Mouse (Mus musculus) hindbrain, embryonic 16.5 days (tissue): ENCODE results near the gene Akr1b10. TPM values are rescaled to one million over a fixed set of nuclear protein-coding genes. Genes with fewer than 3 reads are reported as not detected.
A peak's percentile ranks its signal among the peaks of the same experiment; 100 is the strongest.
"Not testable (repeated sequence)": the region's sequence is repeated elsewhere in the genome, so short reads cannot be mapped to it uniquely, and the experiment has no call there.

Experiments
- ATAC-seq: fragments of 200-750 bp; cut with Nextera tagmentation; 2 replicates; pipeline ENCODE4 v1.8.0; 2017; ENCODE audit warnings: moderate TSS enrichment, moderate library complexity
- H3K27ac ChIP-seq: fragments of 300-500 bp; sonication (generic); 2 replicates; pipeline ENCODE4 v1.5.1; 2014; ENCODE audit warnings: low read depth, mild to moderate bottlenecking, control low read depth, low read length, moderate library complexity
- H3K27me3 ChIP-seq: fragments of 300-500 bp; sonication (generic); replicated peaks from 2 replicates; pipeline ENCODE4 v1.6.1; 2014; ENCODE audit warnings: low read length; ENCODE audit not compliant: control insufficient read depth, insufficient read depth
- H3K36me3 ChIP-seq: fragments of 300-500 bp; sonication (generic); 2 replicates; pipeline ENCODE4 v1.6.1; 2014; ENCODE audit warnings: mild to moderate bottlenecking, low read length, moderate library complexity, mixed read lengths; ENCODE audit not compliant: control insufficient read depth, insufficient read depth
- H3K4me1 ChIP-seq: fragments of 300-500 bp; sonication (generic); 2 replicates; pipeline ENCODE4 v1.6.1; 2014; ENCODE audit warnings: low read depth, low read length; ENCODE audit not compliant: control insufficient read depth, insufficient read depth
- H3K4me2 ChIP-seq: fragments of 300-500 bp; sonication (generic); 2 replicates; pipeline ENCODE4 v1.6.1; 2014; ENCODE audit warnings: mild to moderate bottlenecking, low read length, control low read depth, moderate library complexity
- H3K4me3 ChIP-seq: fragments of 300-500 bp; sonication (generic); 2 replicates; pipeline ENCODE4 v1.5.1; 2014; ENCODE audit warnings: mild to moderate bottlenecking, low read length, control low read depth, moderate library complexity
- H3K9ac ChIP-seq: fragments of 300-500 bp; sonication (generic); 2 replicates; pipeline ENCODE4 v1.6.1; 2014; ENCODE audit warnings: low read depth, mild to moderate bottlenecking, control low read depth, low read length, moderate library complexity
- H3K9me3 ChIP-seq: fragments of 300-500 bp; sonication (generic); 2 replicates; pipeline ENCODE4 v1.6.1; 2014; ENCODE audit warnings: mild to moderate bottlenecking, low read length, moderate library complexity; ENCODE audit not compliant: control insufficient read depth
- WGBS: fragments of 180-500 bp; shearing (Covaris S2); extraction: QIAGEN DNeasy Blood & Tissue Kit; methylation state at CpG from one replicate; pipeline ENCODE4 v1.1.7; 2014; 5-methylcytosine and 5-hydroxymethylcytosine counted together
- polyA plus RNA-seq: library from polyadenylated mRNA; unstranded; fragments of >200 nt; fragmentation: Nextera tagmentation; extraction: Ambion mirVana; gene quantifications from 2 replicates; pipeline ENCODE4 v1.2.1, GENCODE M21; 2015

Gene Akr1b10
- polyA plus RNA-seq, 1 experiment from 2014 or later: 18.6 TPM

DNA sequence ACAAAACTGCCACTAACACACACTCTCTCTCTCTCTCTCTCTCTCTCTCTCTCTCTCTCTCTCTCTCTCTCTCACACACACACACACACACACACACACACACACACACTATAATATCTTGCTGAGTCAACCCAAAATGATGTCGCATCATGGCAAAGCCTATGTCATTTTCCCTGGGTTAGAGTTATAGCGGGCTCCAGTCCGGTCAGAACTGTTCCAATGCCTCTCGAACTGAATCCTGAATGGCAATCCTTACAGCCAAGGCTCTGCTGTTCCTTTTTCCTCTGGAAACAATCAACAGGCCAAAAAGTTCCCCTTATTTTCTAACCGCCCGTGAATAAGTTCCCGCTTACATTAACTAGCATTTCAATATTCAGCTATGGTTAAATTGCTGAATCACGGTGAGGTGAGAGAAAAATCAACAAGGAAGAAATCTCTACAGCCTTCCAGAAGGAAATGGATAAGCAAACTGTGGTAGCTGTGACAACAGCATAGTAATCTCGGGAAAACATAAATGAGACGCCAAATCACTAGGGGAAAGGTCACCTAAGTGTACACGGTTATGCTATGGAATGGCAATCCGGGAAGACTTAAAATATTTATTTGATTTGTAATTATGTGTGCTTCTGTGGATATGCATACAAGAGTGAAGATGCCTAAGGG lies 33.9 kb upstream of the Akr1b10 start:
- Histone ChIP-seq H3K4me3 (no peak overlapping the region), H3K27me3 (no peaks in the 10 kb centered on the region), H3K4me1 (peaks cover 2% of the 10 kb centered on the region; the same call in 1 of the 2 replicates), H3K27ac (no peak overlapping the region), H3K36me3 (no peaks in the 10 kb centered on the region), H3K9me3 (no peaks in the 10 kb centered on the region), H3K4me2 (no peak overlapping the region), H3K9ac (no peak overlapping the region)
- ATAC-seq: no peak
- WGBS: 82% methylated on average over 12 of the region's 12 CpGs

DNA sequence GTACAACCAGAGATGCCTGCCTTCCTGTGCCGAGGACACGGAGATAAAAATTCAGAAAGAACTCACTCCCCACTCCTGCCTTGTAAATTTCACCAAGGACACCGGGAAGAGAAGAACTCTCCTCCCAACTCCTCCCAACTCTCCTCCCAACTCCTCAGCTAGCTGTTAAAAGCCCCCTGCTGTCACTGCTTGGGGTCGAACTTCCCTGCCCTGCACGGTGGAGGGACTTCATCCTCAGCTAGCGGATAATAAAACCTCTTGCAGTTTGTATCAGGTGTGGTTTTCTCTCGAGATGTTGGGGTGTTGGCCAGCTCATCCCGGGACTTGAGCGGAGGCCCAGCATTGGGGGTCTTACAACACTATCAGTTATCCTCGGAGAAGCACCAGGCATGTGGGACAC lies 32.5 kb upstream of the Akr1b10 start:
- not testable (repeated sequence) for H3K27me3 ChIP-seq, H3K4me1 ChIP-seq, H3K4me3 ChIP-seq, H3K4me2 ChIP-seq, H3K9me3 ChIP-seq, H3K36me3 ChIP-seq, H3K27ac ChIP-seq, H3K9ac ChIP-seq, ATAC-seq
- WGBS: 45% methylated on average over 9 of the region's 10 CpGs

DNA sequence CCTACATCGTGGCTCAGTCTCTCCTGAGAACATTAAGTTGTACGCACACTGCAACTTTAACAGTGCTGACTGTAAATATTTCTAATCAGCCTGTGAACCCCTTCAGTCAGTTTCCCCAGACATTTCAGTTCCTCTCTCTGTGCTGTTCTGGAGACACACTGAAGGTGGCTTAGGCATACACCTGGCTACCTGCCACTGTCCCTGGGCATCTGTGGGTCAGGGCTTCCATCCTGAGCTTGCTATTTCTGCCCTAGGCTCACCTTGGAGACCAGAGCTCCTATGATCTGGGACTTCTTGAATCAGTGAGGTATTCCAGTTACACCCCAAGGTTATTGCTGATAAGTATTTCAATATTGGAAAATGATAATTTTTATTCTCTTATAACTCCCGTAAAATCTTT lies 31.6 kb upstream of the Akr1b10 start:
- H3K9ac ChIP-seq: no peak overlapping the region
- no peak overlapping the region for H3K27ac ChIP-seq
- ATAC-seq: no peak
- no peak overlapping the region for H3K4me3 ChIP-seq
- H3K36me3 ChIP-seq: no peaks in the 10 kb centered on the region
- H3K9me3 ChIP-seq: no peaks in the 10 kb centered on the region
- H3K4me2 ChIP-seq: no peak overlapping the region
- 0 out of 2 replicates have a peak, but pooled peaks cover 2% of the 10 kb centered on the region for H3K4me1 ChIP-seq
- WGBS: 91% methylated on average over 3 of the region's 3 CpGs
- no peaks in the 10 kb centered on the region for H3K27me3 ChIP-seq

DNA sequence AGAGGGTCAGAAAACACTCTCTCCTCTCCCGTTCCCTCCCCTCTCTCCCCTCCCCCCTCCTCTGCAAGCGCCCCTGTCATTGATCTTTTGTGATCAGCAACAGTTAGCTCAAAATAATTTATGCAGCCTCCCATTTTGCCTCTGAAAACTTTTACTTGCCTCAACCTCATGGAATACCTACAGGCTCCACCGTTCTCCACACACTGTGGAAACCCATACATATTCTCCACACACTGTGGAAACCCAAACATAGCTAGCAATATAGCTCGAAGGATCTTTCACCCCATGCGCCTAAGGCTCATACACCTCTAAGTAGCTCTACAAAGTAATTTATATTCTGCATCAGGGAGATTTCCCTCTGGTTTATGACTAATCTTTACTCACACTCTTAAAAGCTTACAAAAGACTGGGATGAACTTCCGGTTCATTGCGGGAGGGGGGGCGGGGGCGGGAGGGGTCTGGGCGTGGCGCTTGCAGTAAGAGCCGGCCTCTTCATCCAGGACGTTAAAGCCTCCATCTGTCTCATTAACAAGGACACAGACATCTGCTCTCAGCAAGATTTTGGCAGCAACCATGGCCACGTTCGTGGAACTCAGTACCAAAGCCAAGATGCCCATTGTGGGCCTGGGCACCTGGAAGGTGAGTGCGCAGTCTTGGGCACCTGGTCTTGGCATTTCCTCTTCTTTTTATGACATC lies 30.2 kb upstream of the Akr1b10 start, which contains the start of gene Akr1b8:
TSS of gene Akr1b8 (plus strand) at position 462 of the 696 bp plus-strand sequence.
- H3K4me1 ChIP-seq: 0 out of 2 replicates have a peak, but pooled peaks cover 2% of the 10 kb centered on the region
- ATAC-seq: peak; percentile 81
- no peaks in the 10 kb centered on the region for H3K36me3 ChIP-seq
- peak within 1 kb of the TSS; percentile 51 for H3K4me2 ChIP-seq
- 7% methylated on average over 16 of the region's 16 CpGs for WGBS
- H3K9ac ChIP-seq: 0 out of 2 replicates have a peak within 1 kb of the TSS, but pooled peaks have one; percentile 17
- H3K4me3 ChIP-seq: peak within 1 kb of the TSS; percentile 29
- no peaks in the 10 kb centered on the region for H3K9me3 ChIP-seq
- no peak within 1 kb of the TSS for H3K27ac ChIP-seq
- H3K27me3 ChIP-seq: no peaks in the 10 kb centered on the region

DNA sequence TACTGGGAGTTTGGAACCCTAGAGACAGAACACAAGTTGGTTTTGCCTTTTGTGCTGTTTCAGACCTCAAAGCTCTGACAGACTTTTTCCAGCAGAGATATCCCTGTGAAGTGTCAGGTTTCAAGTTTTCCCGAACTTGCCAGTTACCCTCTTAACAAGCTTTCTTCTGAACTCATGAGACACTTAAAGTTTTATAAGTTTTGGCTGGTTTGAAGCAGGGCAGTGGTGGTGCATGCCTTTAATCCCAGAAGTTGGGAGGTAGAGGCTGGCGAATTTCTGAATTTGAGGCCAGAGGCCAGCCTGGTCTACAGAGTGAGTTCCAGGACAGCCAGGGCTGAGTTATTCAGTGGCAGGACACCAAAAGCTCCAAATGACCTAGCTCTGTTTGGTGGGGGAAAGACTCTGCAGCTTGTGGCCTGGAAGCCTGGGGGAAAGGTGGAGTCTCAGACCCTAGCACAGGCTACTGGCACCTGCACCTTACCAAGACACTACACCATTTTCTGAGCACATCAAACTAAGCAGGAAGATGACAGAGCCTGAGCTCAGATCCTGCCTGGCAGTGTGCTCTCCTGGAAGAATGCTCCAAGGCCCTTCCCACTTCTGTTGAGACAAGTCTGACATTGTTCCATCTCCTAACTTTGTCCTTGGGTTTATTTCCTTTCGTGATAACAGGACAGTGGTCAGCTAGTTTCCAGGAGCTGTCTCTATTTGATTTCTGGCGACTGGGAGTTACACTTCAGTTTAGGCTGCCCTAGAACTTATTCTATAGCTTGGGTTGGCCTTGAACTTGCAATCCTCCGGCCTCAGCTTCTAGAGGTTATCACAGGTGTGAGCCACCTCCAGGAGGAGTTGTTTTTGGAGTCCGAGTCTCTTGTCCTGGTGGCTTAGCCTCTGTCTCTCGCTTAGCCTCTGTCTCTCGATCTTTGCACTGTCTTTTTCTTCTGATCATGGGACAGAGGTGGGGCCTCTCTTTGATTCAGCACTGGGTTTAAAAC lies 29.4 kb upstream of the Akr1b10 start:
- peak overlapping the region; percentile 51 for H3K4me2 ChIP-seq
- no peak overlapping the region for H3K4me3 ChIP-seq
- no peaks in the 10 kb centered on the region for H3K27me3 ChIP-seq
- WGBS: 78% methylated on average over 8 of the region's 8 CpGs
- no peak overlapping the region for H3K27ac ChIP-seq
- H3K36me3 ChIP-seq: no peaks in the 10 kb centered on the region
- ATAC-seq: no peak
- no peaks in the 10 kb centered on the region for H3K9me3 ChIP-seq
- no peak overlapping the region for H3K9ac ChIP-seq
- 0 out of 2 replicates have a peak, but pooled peaks cover 2% of the 10 kb centered on the region for H3K4me1 ChIP-seq

DNA sequence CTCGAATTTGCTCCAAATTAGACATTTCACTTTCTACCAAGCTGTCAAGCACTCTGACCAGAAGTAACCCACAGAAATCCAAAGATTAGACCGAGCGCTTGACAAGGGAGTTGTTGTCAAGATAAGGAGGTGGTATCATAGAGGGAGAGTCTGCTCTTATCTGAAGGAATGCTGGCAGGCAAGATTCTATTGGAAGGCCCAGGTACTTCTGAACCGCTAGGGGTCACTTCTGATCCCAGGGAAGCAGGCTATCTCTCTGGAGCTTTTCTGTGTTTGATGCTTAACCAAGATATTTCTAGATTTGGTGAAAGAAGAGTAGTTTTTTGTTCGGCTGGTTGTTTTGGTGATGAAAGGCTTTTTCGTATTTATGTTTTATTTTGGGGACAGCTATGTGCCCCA lies 28.7 kb upstream of the Akr1b10 start:
- H3K4me2 ChIP-seq: no peak overlapping the region
- ATAC-seq: no peak
- H3K27ac ChIP-seq: no peak overlapping the region
- WGBS: 83% methylated on average over 6 of the region's 6 CpGs
- no peak overlapping the region for H3K9ac ChIP-seq
- H3K36me3 ChIP-seq: no peaks in the 10 kb centered on the region
- H3K27me3 ChIP-seq: no peaks in the 10 kb centered on the region; the same call in 1 of the 2 replicates
- no peak overlapping the region for H3K4me3 ChIP-seq
- no peaks in the 10 kb centered on the region for H3K9me3 ChIP-seq
- H3K4me1 ChIP-seq: 0 out of 2 replicates have a peak, but pooled peaks cover 2% of the 10 kb centered on the region

DNA sequence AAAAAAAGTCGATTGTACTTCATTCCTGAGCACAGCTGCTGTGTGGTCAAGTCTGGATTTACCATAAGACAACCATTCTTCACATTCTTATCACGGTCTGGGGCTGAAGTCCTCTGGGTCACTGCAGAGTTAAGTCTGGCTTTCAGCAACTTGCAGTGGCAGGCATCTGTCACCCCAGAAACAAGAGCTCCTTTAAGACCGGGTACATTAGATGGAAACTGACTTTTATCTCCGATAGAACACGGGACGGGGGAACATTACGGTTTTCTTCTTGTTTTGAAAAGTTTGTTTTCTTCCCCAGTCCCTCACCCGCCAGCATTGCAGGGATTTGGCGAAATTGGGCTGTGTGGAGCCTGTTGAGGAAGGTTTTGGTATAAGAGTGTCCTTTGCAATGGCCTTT lies 28.2 kb upstream of the Akr1b10 start:
- no peak for ATAC-seq
- H3K4me1 ChIP-seq: 0 out of 2 replicates have a peak, but pooled peaks cover 2% of the 10 kb centered on the region
- H3K36me3 ChIP-seq: no peaks in the 10 kb centered on the region
- no peaks in the 10 kb centered on the region; the same call in 1 of the 2 replicates for H3K27me3 ChIP-seq
- WGBS: 90% methylated on average over 9 of the region's 9 CpGs
- H3K9ac ChIP-seq: no peak overlapping the region
- no peak overlapping the region for H3K4me2 ChIP-seq
- no peak overlapping the region for H3K27ac ChIP-seq
- H3K4me3 ChIP-seq: no peak overlapping the region
- H3K9me3 ChIP-seq: no peaks in the 10 kb centered on the region

DNA sequence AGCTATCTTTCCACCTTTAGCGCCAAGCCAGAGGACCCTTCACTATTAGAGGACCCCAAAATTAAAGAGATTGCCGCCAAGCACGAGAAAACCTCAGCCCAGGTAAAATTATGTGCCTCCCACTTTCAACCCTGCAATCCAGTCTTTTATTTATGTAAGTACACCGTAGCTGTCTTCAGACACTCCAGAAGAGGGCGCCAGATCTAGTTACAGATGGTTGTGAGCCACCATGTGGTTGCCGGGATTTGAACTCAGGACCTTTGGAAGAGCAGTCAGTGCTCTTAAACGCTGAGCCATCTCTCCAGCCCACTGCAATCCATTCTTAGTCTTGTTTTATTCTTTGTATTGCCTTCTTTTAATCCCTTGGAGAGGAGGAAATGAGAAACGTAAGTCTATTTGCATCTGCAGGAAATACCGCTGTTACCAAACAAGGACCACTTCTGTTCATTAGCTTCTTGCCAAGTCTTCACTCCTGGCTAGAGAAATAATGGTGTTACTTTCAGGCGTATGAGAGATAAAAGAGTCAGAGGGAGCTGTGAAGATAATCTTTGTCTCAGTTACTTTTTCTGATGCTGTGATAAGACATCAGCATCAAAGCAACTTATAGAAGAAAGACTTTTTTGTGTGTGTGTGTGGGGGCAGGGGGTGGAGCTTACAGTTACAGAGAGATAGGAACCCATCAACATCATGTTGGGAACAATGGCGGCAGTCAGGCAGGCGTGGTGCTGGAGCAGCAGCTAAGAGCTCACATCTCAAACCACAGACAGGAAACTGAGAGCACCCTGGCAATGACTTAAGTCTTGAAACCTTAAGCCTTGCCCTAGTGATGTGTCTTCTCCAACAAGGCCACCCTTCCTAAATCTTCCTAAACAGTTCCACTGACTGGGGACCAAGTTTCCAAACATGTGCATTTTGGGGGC lies 19.5 kb upstream of the Akr1b10 start:
- Histone ChIP-seq H3K36me3 (no peaks in the 10 kb centered on the region), H3K4me3 (no peak overlapping the region), H3K9ac (no peak overlapping the region), H3K9me3 (no peaks in the 10 kb centered on the region), H3K27me3 (no peaks in the 10 kb centered on the region; the same call in 1 of the 2 replicates), H3K4me2 (no peak overlapping the region), H3K4me1 (no peaks in the 10 kb centered on the region), H3K27ac (no peak overlapping the region)
- 89% methylated on average over 12 of the region's 12 CpGs for WGBS
- no peak for ATAC-seq
